Mouse (Mus musculus): Measurements from ENCODE around the gene Ctdsp1. TPM values are rescaled to one million over a fixed set of nuclear protein-coding genes. Genes with fewer than 3 reads are reported as not detected.

Gene Ctdsp1
- total and polyA plus RNA-seq, 2 experiments from 2014 or later: 10.8 to 24.7 TPM

DNA sequence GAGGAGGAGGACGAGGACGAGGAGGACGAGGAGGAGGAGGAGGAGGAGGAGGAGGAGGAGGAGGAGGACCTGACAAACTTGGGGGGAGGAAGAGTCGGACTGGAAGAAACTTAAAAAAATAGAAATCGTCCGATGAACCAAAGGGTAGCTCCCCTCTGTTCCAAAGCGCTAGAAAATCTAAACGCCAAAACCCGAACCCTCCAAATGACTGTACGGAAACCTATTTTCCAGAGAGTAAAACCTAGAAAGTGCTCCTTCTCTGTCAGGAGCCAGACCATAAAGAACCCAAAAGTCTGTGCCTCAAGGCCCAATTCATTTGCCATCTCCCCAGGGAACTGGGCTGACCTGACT is 5.0 kb upstream of the Ctdsp1 start:
- H3K36me3 ChIP-seq (ENCODE audit: insufficient read depth): no peaks in the 10 kb centered on the region
- H3K9me3 ChIP-seq (ENCODE audit: low read length): no peaks in the 10 kb centered on the region
- 59% methylated on average over 7 of the region's 10 CpGs for WGBS
- peak overlapping the region; percentile 74 for H3K4me2 ChIP-seq (ENCODE audit: low read depth)
- 0 out of 2 replicates have a peak, but pooled peaks cover 6% of the 10 kb centered on the region for H3K27me3 ChIP-seq (ENCODE audit: insufficient read depth, low read length)
- H3K27ac ChIP-seq (ENCODE audit: low read depth, low read length): peak overlapping the region; percentile 91
- H3K4me1 ChIP-seq (ENCODE audit: insufficient read depth): no peaks in the 10 kb centered on the region
- H3K4me3 ChIP-seq (ENCODE audit: low read depth, low read length): peak overlapping the region; percentile 74
- no peak for TF ChIP-seq CTCF (IDR thresholded peaks at IDR 0.05; ENCODE audit: low read depth)
- ATAC-seq (no peak), DNase-seq (no peak)
- H3K9ac ChIP-seq: peak overlapping the region; percentile 69

DNA sequence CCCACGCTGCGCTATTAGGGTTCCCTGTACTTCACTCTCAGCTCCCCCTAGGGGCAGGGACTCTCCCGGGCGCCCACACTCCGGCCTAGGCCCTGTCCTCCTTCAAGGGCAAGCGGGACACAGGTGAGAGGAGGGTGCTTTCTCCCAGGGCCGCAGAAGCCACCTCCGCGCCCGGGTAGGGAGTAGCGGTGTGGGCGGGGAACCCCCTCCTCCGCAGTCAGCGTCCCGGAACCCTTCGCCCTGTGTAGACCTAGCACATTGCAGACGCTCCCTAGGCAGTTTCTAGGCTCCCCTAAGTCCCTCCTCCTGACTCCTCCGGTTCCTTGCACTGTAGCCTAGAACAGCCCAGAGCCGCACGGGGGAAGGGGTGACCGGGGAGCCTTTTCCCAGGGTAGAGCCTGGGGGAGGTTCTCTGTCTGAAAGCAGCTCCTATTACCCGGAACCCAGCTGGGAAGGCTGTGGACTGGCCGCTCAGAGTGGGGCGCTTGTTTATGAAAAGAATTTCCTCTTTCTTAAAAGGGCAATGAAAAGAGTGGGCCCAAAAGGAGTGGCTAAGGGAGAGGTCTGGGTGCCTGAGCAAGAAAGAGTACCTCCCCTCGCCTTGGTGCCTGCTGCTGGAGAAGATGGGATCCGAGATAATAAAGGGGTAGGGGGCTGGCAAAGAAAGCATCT is 4.5 kb upstream of the Ctdsp1 start:
- H3K27me3 ChIP-seq (ENCODE audit: insufficient read depth, low read length): 0 out of 2 replicates have a peak, but pooled peaks cover 6% of the 10 kb centered on the region
- ATAC-seq (peak; percentile 94), DNase-seq (peak; percentile 96)
- peak overlapping the region; percentile 91 for H3K27ac ChIP-seq (ENCODE audit: low read depth, low read length)
- no peaks in the 10 kb centered on the region for H3K36me3 ChIP-seq (ENCODE audit: insufficient read depth)
- H3K4me3 ChIP-seq (ENCODE audit: low read depth, low read length): peak overlapping the region; percentile 74
- no peaks in the 10 kb centered on the region for H3K4me1 ChIP-seq (ENCODE audit: insufficient read depth)
- H3K9ac ChIP-seq: peak overlapping the region; percentile 69
- WGBS: under 1% methylated on average over 26 of the region's 26 CpGs
- H3K9me3 ChIP-seq (ENCODE audit: low read length): no peaks in the 10 kb centered on the region
- peak; percentile 73 for TF ChIP-seq CTCF (IDR thresholded peaks at IDR 0.05; ENCODE audit: low read depth)
- H3K4me2 ChIP-seq (ENCODE audit: low read depth): peak overlapping the region; percentile 74

- WGBS: 49% methylated on average over 15 of the region's 15 CpGs
- H3K27ac ChIP-seq (ENCODE audit: low read depth, low read length): peak overlapping the region; percentile 91; the same call in 1 of the 2 replicates
- H3K4me2 ChIP-seq (ENCODE audit: low read depth): peak overlapping the region; percentile 74
- H3K9ac ChIP-seq: no peak overlapping the region
- no peaks in the 10 kb centered on the region for H3K9me3 ChIP-seq (ENCODE audit: low read length)
- H3K36me3 ChIP-seq (ENCODE audit: insufficient read depth): no peaks in the 10 kb centered on the region
- no peak for TF ChIP-seq CTCF (IDR thresholded peaks at IDR 0.05; ENCODE audit: low read depth)
- no peak for DNase-seq
- ATAC-seq: no peak
- H3K27me3 ChIP-seq (ENCODE audit: insufficient read depth, low read length): 0 out of 2 replicates have a peak, but pooled peaks cover 6% of the 10 kb centered on the region
- 0 out of 2 replicates have a peak, but pooled peaks cover 5% of the 10 kb centered on the region for H3K4me1 ChIP-seq (ENCODE audit: insufficient read depth)
- peak overlapping the region; percentile 74 for H3K4me3 ChIP-seq (ENCODE audit: low read depth, low read length)
These were observed 3.8 kb upstream of the Ctdsp1 start for GRCm38 (mm10) chr1:74387386-74387988.

GRCm38 (mm10) chr1:74388398-74388920 is 2.9 kb upstream of the Ctdsp1 start:
- no peak overlapping the region for H3K4me2 ChIP-seq (ENCODE audit: low read depth)
- no peak overlapping the region for H3K9ac ChIP-seq
- no peak overlapping the region for H3K27ac ChIP-seq (ENCODE audit: low read depth, low read length)
- ATAC-seq (no peak), DNase-seq (no peak)
- H3K27me3 ChIP-seq (ENCODE audit: insufficient read depth, low read length): 0 out of 2 replicates have a peak, but pooled peaks cover 6% of the 10 kb centered on the region
- TF ChIP-seq CTCF (IDR thresholded peaks at IDR 0.05; ENCODE audit: low read depth): no peak
- no peak overlapping the region for H3K4me3 ChIP-seq (ENCODE audit: low read depth, low read length)
- no peaks in the 10 kb centered on the region for H3K36me3 ChIP-seq (ENCODE audit: insufficient read depth)
- 0 out of 2 replicates have a peak, but pooled peaks cover 5% of the 10 kb centered on the region for H3K4me1 ChIP-seq (ENCODE audit: insufficient read depth)
- WGBS: 85% methylated on average over 7 of the region's 7 CpGs
- no peaks in the 10 kb centered on the region for H3K9me3 ChIP-seq (ENCODE audit: low read length)

DNA sequence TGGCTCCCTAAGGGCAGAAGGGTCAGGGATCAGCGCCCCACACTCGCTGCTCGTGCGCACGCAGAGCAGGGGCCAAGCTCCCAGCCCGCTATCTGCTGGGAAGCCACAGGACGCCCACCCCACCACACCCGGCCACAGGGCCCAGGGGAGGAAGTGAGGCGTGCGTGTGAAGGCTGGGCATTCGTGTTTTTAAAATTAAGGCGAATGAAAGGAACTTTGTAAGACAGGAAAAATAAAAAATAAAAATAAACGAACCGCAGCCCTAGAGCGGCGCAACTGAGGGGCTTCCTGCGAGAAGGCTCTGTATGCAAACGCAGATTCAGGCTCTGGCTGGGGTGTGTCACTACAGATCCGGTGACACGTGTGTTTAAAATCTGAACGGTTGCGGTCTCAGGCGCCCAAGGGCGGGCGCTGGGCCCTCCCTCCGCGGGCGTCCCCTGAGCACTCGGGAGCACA is 1.4 kb upstream of the Ctdsp1 start:
- Histone ChIP-seq H3K36me3 (ENCODE audit: insufficient read depth) (no peaks in the 10 kb centered on the region), H3K4me2 (ENCODE audit: low read depth) (peak overlapping the region; percentile 88), H3K27me3 (ENCODE audit: insufficient read depth, low read length) (0 out of 2 replicates have a peak, but pooled peaks cover 6% of the 10 kb centered on the region), H3K27ac (ENCODE audit: low read depth, low read length) (no peak overlapping the region), H3K4me3 (ENCODE audit: low read depth, low read length) (no peak overlapping the region), H3K9me3 (ENCODE audit: low read length) (no peaks in the 10 kb centered on the region), H3K9ac (no peak overlapping the region), H3K4me1 (ENCODE audit: insufficient read depth) (0 out of 2 replicates have a peak, but pooled peaks cover 5% of the 10 kb centered on the region)
- ATAC-seq: no peak
- no peak for TF ChIP-seq CTCF (IDR thresholded peaks at IDR 0.05; ENCODE audit: low read depth)
- peak; percentile 11 for DNase-seq
- WGBS: 9% methylated on average over 29 of the region's 29 CpGs

- DNase-seq: peak; percentile 50
- 6% methylated on average over 21 of the region's 21 CpGs for WGBS
- peak; percentile 65 for TF ChIP-seq CTCF (IDR thresholded peaks at IDR 0.05; ENCODE audit: low read depth)
- no peak overlapping the region for H3K9ac ChIP-seq
- H3K4me1 ChIP-seq (ENCODE audit: insufficient read depth): 0 out of 2 replicates have a peak, but pooled peaks cover 5% of the 10 kb centered on the region
- no peaks in the 10 kb centered on the region for H3K36me3 ChIP-seq (ENCODE audit: insufficient read depth)
- no peaks in the 10 kb centered on the region for H3K9me3 ChIP-seq (ENCODE audit: low read length)
- no peak for ATAC-seq
- no peak overlapping the region for H3K27ac ChIP-seq (ENCODE audit: low read depth, low read length)
- no peak overlapping the region for H3K4me3 ChIP-seq (ENCODE audit: low read depth, low read length)
- peak overlapping the region; percentile 88 for H3K4me2 ChIP-seq (ENCODE audit: low read depth)
- 0 out of 2 replicates have a peak, but pooled peaks cover 6% of the 10 kb centered on the region for H3K27me3 ChIP-seq (ENCODE audit: insufficient read depth, low read length)
These were observed 912 bp upstream of the Ctdsp1 start for GRCm38 (mm10) chr1:74390287-74390906.
